Mouse (Mus musculus) left cerebral cortex, adult 2 months (tissue): ENCODE measurements at regions not wholly inside any gene's neighbourhood (a gene's known extent, or its start where the extent isn't known, plus 50 kb on each side); places are given as distances from the start of the nearest gene placed in this dataset.

ENCODE experiments used
- DNase-seq, 2 experiments: peaks; one replicate each; pipeline ENCODE4 v3.0.0; 2021 to 2022; ENCODE audit warnings: low spot score in 2 of 2, mixed read lengths in 1 of 2; ENCODE audit errors: extremely low spot score in 1 of 2
- H3K27ac ChIP-seq: fragments of 200-600 bp; 2 replicates; pipeline ENCODE4 v1.8.1; 2022
- H3K4me3 ChIP-seq: fragments of 200-600 bp; 2 replicates; pipeline ENCODE4 v1.8.1; 2022
- CTCF ChIP-seq: fragments of 200-600 bp; IDR thresholded peaks from 2 replicates; pipeline ENCODE4 v1.8.1; 2022; ENCODE audit warnings: antibody characterized with exemption, mild to moderate bottlenecking, moderate library complexity
- intact Hi-C: fragments of 180-260 bp; cut with DNase I; formaldehyde crosslinking; loops from one replicate; pipeline ENCODE4 v1.15.1; 2025

GRCm38 (mm10) chr7:116917921-116918670, 413.9 kb downstream of the Nucb2 start:
- no peak for DNase-seq
- Histone ChIP-seq H3K4me3 (no peak overlapping the region), H3K27ac (no peak overlapping the region)
- TF ChIP-seq CTCF: no peak
- intact Hi-C loops: no loop called here

- intact Hi-C loops: no loop called here
- no peak for DNase-seq
- Histone ChIP-seq H3K27ac (no peak overlapping the region), H3K4me3 (no peak overlapping the region)
- peak; percentile 41 for TF ChIP-seq CTCF
Measured at GRCm38 (mm10) chr7:116946448-116946847, 434.3 kb upstream of the Xylt1 start.

- no peak for TF ChIP-seq CTCF
- no peak overlapping the region for H3K4me3 ChIP-seq
- intact Hi-C loops: loop anchor here (10.0 kb wide), 2 partner anchors 145 to 415 kb away; no protein-coding TSS in a partner anchor
- DNase-seq: peak in 1 of 2 experiments; percentile 23
- peak overlapping the region; percentile 67 for H3K27ac ChIP-seq
Measured at GRCm38 (mm10) chr7:116959196-116959895, 421.4 kb upstream of the Xylt1 start.

- intact Hi-C loops: loop anchor here (5.0 to 10.0 kb wide), 2 partner anchors 107 to 211 kb away; no protein-coding TSS in a partner anchor
- no peak overlapping the region for H3K4me3 ChIP-seq
- peak in 1 of 2 experiments; percentile 17 for DNase-seq
- H3K27ac ChIP-seq: no peak overlapping the region; the same call in 1 of the 2 replicates
- no peak for TF ChIP-seq CTCF
Measured at GRCm38 (mm10) chr7:116963839-116964238, 416.9 kb upstream of the Xylt1 start.

- H3K4me3 ChIP-seq: no peak overlapping the region
- intact Hi-C loops: no loop called here
- TF ChIP-seq CTCF: no peak
- no peak for DNase-seq
- no peak overlapping the region for H3K27ac ChIP-seq
Measured at GRCm38 (mm10) chr7:116991351-116991750, 389.4 kb upstream of the Xylt1 start.

GRCm38 (mm10) chr7:116992166-116992565, 388.6 kb upstream of the Xylt1 start:
- no peak for DNase-seq
- intact Hi-C loops: no loop called here

GRCm38 (mm10) chr7:116995770-116996169, 385.0 kb upstream of the Xylt1 start:
- DNase-seq: no peak
- Histone ChIP-seq H3K27ac (no peak overlapping the region), H3K4me3 (no peak overlapping the region)
- peak; percentile 8; the same call in 1 of the 2 replicates for TF ChIP-seq CTCF
- intact Hi-C loops: no loop called here

More at GRCm38 (mm10) chr7:116992166-116992565, 388.6 kb upstream of the Xylt1 start:
- Histone ChIP-seq H3K4me3 (no peak overlapping the region), H3K27ac (no peak overlapping the region)
- TF ChIP-seq CTCF: no peak

- TF ChIP-seq CTCF: no peak
- DNase-seq: no peak
- Histone ChIP-seq H3K4me3 (no peak overlapping the region), H3K27ac (no peak overlapping the region)
- intact Hi-C loops: no loop called here
Measured at GRCm38 (mm10) chr7:117003167-117003566, 377.6 kb upstream of the Xylt1 start.

- DNase-seq: peak; percentile 35 to 41
- TF ChIP-seq CTCF: no peak
- intact Hi-C loops: no loop called here
- Histone ChIP-seq H3K4me3 (no peak overlapping the region), H3K27ac (no peak overlapping the region)
Measured at GRCm38 (mm10) chr7:117018349-117018748, 362.4 kb upstream of the Xylt1 start.

GRCm38 (mm10) chr7:117021716-117022115, 359.1 kb upstream of the Xylt1 start:
- Histone ChIP-seq H3K4me3 (no peak overlapping the region), H3K27ac (no peak overlapping the region)
- no peak for TF ChIP-seq CTCF
- intact Hi-C loops: no loop called here
- no peak for DNase-seq

GRCm38 (mm10) chr7:117044926-117045325, 335.9 kb upstream of the Xylt1 start:
- no peak overlapping the region for H3K4me3 ChIP-seq
- no peak for TF ChIP-seq CTCF
- DNase-seq: no peak
- intact Hi-C loops: no loop called here
- H3K27ac ChIP-seq: no peak overlapping the region

- no peak for DNase-seq
- Histone ChIP-seq H3K4me3 (no peak overlapping the region), H3K27ac (no peak overlapping the region)
- TF ChIP-seq CTCF: no peak
- intact Hi-C loops: no loop called here
Measured at GRCm38 (mm10) chr7:117049249-117049648, 331.5 kb upstream of the Xylt1 start.
